Mouse (Mus musculus): ENCODE measurements around the gene Tbcc. TPM values are rescaled to one million over a fixed set of nuclear protein-coding genes. Genes with fewer than 3 reads are reported as not detected.
A peak's percentile ranks its signal among the peaks of the same experiment; 100 is the strongest.

Gene Tbcc
- polyA plus RNA-seq, 1 experiment = 46.8 TPM

DNA sequence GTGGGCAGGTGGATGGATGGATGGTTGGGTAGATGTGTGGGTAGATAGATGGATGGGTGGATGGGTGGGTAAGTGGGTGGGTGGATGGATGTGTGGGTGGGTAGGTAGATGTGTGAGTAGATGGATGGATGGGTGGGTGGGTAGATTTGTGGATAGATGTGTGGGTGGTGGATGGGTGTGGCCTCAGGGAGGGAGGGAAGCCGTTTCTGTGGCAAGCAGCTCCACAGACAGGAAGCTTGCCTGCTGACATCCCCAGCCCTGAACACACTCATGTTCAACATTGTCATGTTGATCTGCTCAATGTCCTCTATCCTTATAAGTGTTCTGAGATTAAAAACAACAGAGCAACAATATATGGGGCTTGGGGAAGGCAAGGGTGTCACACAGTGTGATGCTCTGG is 19.6 kb upstream of the Tbcc start:
- Histone ChIP-seq H3K36me3 (ENCODE audit: control insufficient read depth, insufficient read depth) (no peaks in the 10 kb centered on the region), H3K4me3 (ENCODE audit: insufficient read depth, poor library complexity, severe bottlenecking) (no peak overlapping the region), H3K27me3 (ENCODE audit: control insufficient read depth, insufficient read depth, insufficient read length) (no peaks in the 10 kb centered on the region), H3K79me3 (ENCODE audit: low read depth) (peaks cover 6% of the 10 kb centered on the region), H3K79me2 (ENCODE audit: control insufficient read depth, insufficient read depth) (peaks cover 40% of the 10 kb centered on the region), H3ac (ENCODE audit: control insufficient read depth, insufficient read length, low read depth) (no peak overlapping the region)
- no peak for TF ChIP-seq MYOD1 (IDR thresholded peaks at IDR 0.05; ENCODE audit: control insufficient read depth, insufficient read length, low read depth)
- TF ChIP-seq FOSL1 (IDR thresholded peaks at IDR 0.05; ENCODE audit: insufficient read depth, low read length, poor library complexity, severe bottlenecking) = no peak
- TF ChIP-seq CEBPB (IDR thresholded peaks at IDR 0.05; ENCODE audit: low read depth) = no peak
- TF ChIP-seq MYOG (IDR thresholded peaks at IDR 0.05; ENCODE audit: control insufficient read depth, extremely low read depth, insufficient read length) = no peak
- no peak for TF ChIP-seq CTCF (IDR thresholded peaks at IDR 0.05; ENCODE audit: control insufficient read depth, insufficient read depth, insufficient read length)
- TF ChIP-seq USF1 (IDR thresholded peaks at IDR 0.05; ENCODE audit: low read depth) = no peak
- no peak for TF ChIP-seq MAX (IDR thresholded peaks at IDR 0.05)

DNA sequence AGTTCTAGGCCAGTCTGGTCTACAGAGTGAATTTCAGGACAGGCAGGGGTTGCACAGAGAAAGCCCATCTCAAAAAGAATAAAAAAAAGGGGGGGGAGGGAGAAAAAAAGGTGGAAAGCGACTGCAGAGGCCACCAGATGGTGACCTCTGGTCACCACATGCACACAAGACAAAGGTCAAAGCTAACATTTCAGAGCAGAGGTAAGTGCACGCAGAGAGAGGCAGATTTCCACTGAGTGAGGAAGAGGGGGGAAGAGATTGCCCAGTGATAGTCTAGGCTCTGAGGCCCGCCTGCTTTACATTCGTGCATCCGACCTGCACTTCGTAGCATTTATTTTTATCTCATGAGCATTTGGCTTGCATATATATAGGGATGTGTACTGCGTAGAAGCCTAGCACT is 17.7 kb upstream of the Tbcc start:
- no peak for TF ChIP-seq CEBPB (IDR thresholded peaks at IDR 0.05; ENCODE audit: low read depth)
- TF ChIP-seq MAX (IDR thresholded peaks at IDR 0.05) = no peak
- TF ChIP-seq MYOG (IDR thresholded peaks at IDR 0.05; ENCODE audit: control insufficient read depth, extremely low read depth, insufficient read length) = no peak
- TF ChIP-seq CTCF (IDR thresholded peaks at IDR 0.05; ENCODE audit: control insufficient read depth, insufficient read depth, insufficient read length) = no peak
- TF ChIP-seq USF1 (IDR thresholded peaks at IDR 0.05; ENCODE audit: low read depth) = no peak
- no peak for TF ChIP-seq MYOD1 (IDR thresholded peaks at IDR 0.05; ENCODE audit: control insufficient read depth, insufficient read length, low read depth)
- TF ChIP-seq FOSL1 (IDR thresholded peaks at IDR 0.05; ENCODE audit: insufficient read depth, low read length, poor library complexity, severe bottlenecking) = no peak
- H3ac ChIP-seq (ENCODE audit: control insufficient read depth, insufficient read length, low read depth) = no peak overlapping the region
- H3K79me2 ChIP-seq (ENCODE audit: control insufficient read depth, insufficient read depth) = peaks cover 44% of the 10 kb centered on the region
- no peaks in the 10 kb centered on the region for H3K27me3 ChIP-seq (ENCODE audit: control insufficient read depth, insufficient read depth, insufficient read length)
- H3K4me3 ChIP-seq (ENCODE audit: insufficient read depth, poor library complexity, severe bottlenecking) = no peak overlapping the region
- peaks cover 6% of the 10 kb centered on the region for H3K79me3 ChIP-seq (ENCODE audit: low read depth)
- H3K36me3 ChIP-seq (ENCODE audit: control insufficient read depth, insufficient read depth) = no peaks in the 10 kb centered on the region

DNA sequence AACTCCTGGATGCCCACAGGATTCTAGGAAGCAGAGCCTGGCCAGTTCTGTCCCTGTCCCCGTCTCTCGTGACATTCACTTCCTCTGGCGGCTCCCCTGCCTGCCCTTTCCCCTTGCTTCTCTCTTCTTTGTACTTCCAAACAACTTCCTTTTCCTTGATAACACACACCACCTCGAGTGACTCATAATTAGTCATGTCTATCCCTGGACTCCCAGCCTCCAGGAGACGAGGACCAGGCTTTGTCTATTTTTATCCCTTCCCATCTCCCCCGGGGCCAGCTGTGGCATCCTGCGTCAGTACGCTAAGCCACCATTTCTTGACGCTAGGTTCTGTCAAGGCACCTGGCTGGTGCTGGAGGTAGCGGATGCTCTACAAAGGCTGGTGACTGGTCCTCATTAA is 16.4 kb upstream of the Tbcc start:
- TF ChIP-seq CEBPB (IDR thresholded peaks at IDR 0.05; ENCODE audit: low read depth) (no peak), FOSL1 (IDR thresholded peaks at IDR 0.05; ENCODE audit: insufficient read depth, low read length, poor library complexity, severe bottlenecking) (peak; percentile 90), MYOD1 (IDR thresholded peaks at IDR 0.05; ENCODE audit: control insufficient read depth, insufficient read length, low read depth) (peak; percentile 61), MAX (IDR thresholded peaks at IDR 0.05) (peak; percentile 62)
- Histone ChIP-seq H3ac (ENCODE audit: control insufficient read depth, insufficient read length, low read depth) (peak overlapping the region; percentile 3), H3K36me3 (ENCODE audit: control insufficient read depth, insufficient read depth) (no peaks in the 10 kb centered on the region), H3K4me3 (ENCODE audit: insufficient read depth, poor library complexity, severe bottlenecking) (no peak overlapping the region), H3K79me3 (ENCODE audit: low read depth) (peaks cover 8% of the 10 kb centered on the region), H3K27me3 (ENCODE audit: control insufficient read depth, insufficient read depth, insufficient read length) (no peaks in the 10 kb centered on the region), H3K79me2 (ENCODE audit: control insufficient read depth, insufficient read depth) (peaks cover 46% of the 10 kb centered on the region)

DNA sequence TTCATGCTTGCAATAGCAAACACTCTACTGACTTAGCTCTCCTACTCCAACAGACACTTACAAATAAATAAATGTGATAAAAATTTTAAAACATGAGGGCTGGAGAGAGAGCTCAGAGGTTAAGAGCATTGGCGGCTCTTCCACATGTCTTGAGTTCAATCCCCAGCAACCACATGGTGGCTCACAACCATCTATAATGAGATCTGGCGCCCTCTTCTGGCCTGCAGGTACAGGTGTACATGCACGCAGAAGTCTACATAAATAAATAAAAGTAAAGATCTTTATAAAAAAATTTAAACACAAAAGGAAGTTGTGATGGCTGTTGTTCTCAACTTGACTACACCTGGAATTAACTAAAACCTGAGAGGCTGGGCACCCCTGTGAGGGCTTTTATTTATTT is 14.9 kb upstream of the Tbcc start:
- Histone ChIP-seq H3K4me3 (ENCODE audit: insufficient read depth, poor library complexity, severe bottlenecking) (no peak overlapping the region), H3K36me3 (ENCODE audit: control insufficient read depth, insufficient read depth) (no peaks in the 10 kb centered on the region), H3K79me2 (ENCODE audit: control insufficient read depth, insufficient read depth) (peaks cover 51% of the 10 kb centered on the region), H3K79me3 (ENCODE audit: low read depth) (peaks cover 7% of the 10 kb centered on the region), H3ac (ENCODE audit: control insufficient read depth, insufficient read length, low read depth) (no peak overlapping the region), H3K27me3 (ENCODE audit: control insufficient read depth, insufficient read depth, insufficient read length) (no peaks in the 10 kb centered on the region)
- TF ChIP-seq CTCF (IDR thresholded peaks at IDR 0.05; ENCODE audit: control insufficient read depth, insufficient read depth, insufficient read length) (no peak), FOSL1 (IDR thresholded peaks at IDR 0.05; ENCODE audit: insufficient read depth, low read length, poor library complexity, severe bottlenecking) (no peak), MYOD1 (IDR thresholded peaks at IDR 0.05; ENCODE audit: control insufficient read depth, insufficient read length, low read depth) (no peak), MYOG (IDR thresholded peaks at IDR 0.05; ENCODE audit: control insufficient read depth, extremely low read depth, insufficient read length) (no peak), MAX (IDR thresholded peaks at IDR 0.05) (peak; percentile 11), CEBPB (IDR thresholded peaks at IDR 0.05; ENCODE audit: low read depth) (no peak), USF1 (IDR thresholded peaks at IDR 0.05; ENCODE audit: low read depth) (no peak)

DNA sequence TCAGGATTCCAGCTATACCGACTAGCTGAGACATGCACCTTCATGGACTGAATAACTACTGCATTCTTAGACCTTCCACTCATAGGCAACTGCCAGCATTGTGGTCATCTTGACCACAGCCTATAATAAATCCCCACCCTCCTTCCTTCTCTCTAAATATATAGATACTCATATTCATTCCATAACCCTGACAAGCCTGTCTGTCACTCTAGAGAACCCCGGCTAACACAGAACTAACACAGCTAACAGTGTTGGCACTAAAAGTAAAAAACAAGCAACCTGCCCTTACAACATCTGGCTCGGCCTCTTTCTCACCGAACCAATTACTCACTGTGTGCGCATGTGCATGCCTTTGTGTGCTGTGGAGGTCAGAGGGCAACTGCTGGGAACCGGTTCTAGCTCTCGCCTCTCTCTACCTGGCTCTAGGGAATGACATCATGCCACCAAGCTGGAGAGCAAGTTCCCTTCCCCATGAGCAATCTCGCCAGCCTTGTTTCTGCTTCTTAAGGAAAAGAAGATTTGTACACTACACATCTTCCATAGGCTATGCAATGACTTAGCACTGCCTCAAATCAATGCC is 14.0 kb upstream of the Tbcc start:
- H3K4me3 ChIP-seq (ENCODE audit: insufficient read depth, poor library complexity, severe bottlenecking) = no peak overlapping the region
- no peaks in the 10 kb centered on the region for H3K27me3 ChIP-seq (ENCODE audit: control insufficient read depth, insufficient read depth, insufficient read length)
- peaks cover 51% of the 10 kb centered on the region for H3K79me2 ChIP-seq (ENCODE audit: control insufficient read depth, insufficient read depth)
- H3ac ChIP-seq (ENCODE audit: control insufficient read depth, insufficient read length, low read depth) = no peak overlapping the region
- no peak for TF ChIP-seq MAX (IDR thresholded peaks at IDR 0.05)
- no peak for TF ChIP-seq USF1 (IDR thresholded peaks at IDR 0.05; ENCODE audit: low read depth)
- no peak for TF ChIP-seq MYOD1 (IDR thresholded peaks at IDR 0.05; ENCODE audit: control insufficient read depth, insufficient read length, low read depth)
- TF ChIP-seq FOSL1 (IDR thresholded peaks at IDR 0.05; ENCODE audit: insufficient read depth, low read length, poor library complexity, severe bottlenecking) = peak; percentile 53
- TF ChIP-seq CEBPB (IDR thresholded peaks at IDR 0.05; ENCODE audit: low read depth) = no peak
- TF ChIP-seq MYOG (IDR thresholded peaks at IDR 0.05; ENCODE audit: control insufficient read depth, extremely low read depth, insufficient read length) = no peak
- peaks cover 7% of the 10 kb centered on the region for H3K79me3 ChIP-seq (ENCODE audit: low read depth)
- no peaks in the 10 kb centered on the region for H3K36me3 ChIP-seq (ENCODE audit: control insufficient read depth, insufficient read depth)

DNA sequence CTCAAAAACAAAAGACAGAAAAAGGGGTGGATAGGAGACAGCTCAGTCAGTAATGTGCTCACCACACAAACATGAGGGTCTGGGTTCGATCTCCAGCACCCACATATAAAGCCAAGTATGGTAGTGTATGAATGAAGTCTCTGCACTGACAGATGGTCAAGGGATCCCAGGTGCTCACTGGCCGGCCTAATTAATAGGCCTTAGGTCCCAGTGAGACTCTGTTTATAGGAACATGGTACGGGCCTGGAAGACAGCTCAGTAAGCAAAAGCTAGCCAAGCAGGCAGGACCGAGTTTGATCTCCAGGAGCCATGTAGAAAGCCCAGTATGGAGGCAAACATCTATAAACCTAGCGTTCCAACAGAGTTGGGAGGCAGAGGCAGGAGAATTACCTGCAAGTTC is 13.4 kb upstream of the Tbcc start:
- Histone ChIP-seq H3ac (ENCODE audit: control insufficient read depth, insufficient read length, low read depth) (no peak overlapping the region), H3K4me3 (ENCODE audit: insufficient read depth, poor library complexity, severe bottlenecking) (no peak overlapping the region), H3K27me3 (ENCODE audit: control insufficient read depth, insufficient read depth, insufficient read length) (no peaks in the 10 kb centered on the region), H3K79me2 (ENCODE audit: control insufficient read depth, insufficient read depth) (peaks cover 48% of the 10 kb centered on the region), H3K79me3 (ENCODE audit: low read depth) (peaks cover 7% of the 10 kb centered on the region), H3K36me3 (ENCODE audit: control insufficient read depth, insufficient read depth) (no peaks in the 10 kb centered on the region)
- TF ChIP-seq USF1 (IDR thresholded peaks at IDR 0.05; ENCODE audit: low read depth) (no peak), CTCF (IDR thresholded peaks at IDR 0.05; ENCODE audit: control insufficient read depth, insufficient read depth, insufficient read length) (no peak), MYOD1 (IDR thresholded peaks at IDR 0.05; ENCODE audit: control insufficient read depth, insufficient read length, low read depth) (no peak), CEBPB (IDR thresholded peaks at IDR 0.05; ENCODE audit: low read depth) (no peak), FOSL1 (IDR thresholded peaks at IDR 0.05; ENCODE audit: insufficient read depth, low read length, poor library complexity, severe bottlenecking) (no peak), MYOG (IDR thresholded peaks at IDR 0.05; ENCODE audit: control insufficient read depth, extremely low read depth, insufficient read length) (no peak), MAX (IDR thresholded peaks at IDR 0.05) (no peak)
